Mouse (Mus musculus) fibroblast of lung, adult 2 months (primary cell): ENCODE data around the gene Sv2c.
"Not testable (repeated sequence)": the region's sequence is repeated elsewhere in the genome, so short reads cannot be mapped to it uniquely, and the experiment has no call there.

Experiments used
- DNase-seq: peaks from one replicate; pipeline ENCODE4 v3.0.0-alpha.2; 2011; ENCODE audit warnings: low read depth

Gene Sv2c

DNA sequence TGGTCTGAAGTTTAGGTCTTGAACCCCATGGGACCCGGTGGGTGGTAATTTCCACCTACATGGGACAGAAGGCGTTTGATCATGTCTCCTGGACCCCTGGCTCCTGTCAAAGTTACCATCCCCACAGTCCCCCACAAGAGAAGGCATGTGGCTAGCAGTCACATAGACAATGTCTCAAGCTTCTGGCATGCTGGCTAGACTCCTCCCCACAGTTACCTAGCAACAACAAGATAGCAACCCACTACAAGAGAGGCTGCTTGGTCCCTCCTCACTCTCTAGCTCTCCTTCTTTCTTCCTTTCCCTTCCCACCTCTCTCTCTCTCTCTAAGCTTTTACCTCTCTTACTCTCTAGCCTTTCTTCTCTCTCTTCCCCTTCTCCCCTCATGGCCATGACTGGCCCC, 164.3 kb downstream of the Sv2c start:
- DNase-seq: not testable (repeated sequence)

DNA sequence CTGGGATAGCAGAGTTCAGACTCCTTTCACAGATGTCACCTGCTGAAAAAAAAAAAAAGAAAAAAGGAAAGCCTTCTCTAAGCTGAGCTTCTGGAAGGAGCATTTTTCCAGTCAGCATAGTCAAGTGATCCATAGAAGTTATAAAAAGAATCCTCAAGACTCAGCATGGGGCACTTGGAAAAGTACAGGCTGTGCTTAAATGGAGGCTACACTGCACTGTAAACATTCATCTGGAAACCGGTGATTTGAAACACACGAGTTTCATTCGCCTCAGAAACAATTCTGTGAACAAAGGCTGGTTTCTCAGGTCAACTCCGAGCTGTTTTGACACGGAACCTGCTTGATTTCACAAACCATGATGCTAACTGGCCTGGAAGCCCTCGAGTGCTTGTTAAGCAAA, 165.6 kb downstream of the Sv2c start:
- no peak for DNase-seq

DNA sequence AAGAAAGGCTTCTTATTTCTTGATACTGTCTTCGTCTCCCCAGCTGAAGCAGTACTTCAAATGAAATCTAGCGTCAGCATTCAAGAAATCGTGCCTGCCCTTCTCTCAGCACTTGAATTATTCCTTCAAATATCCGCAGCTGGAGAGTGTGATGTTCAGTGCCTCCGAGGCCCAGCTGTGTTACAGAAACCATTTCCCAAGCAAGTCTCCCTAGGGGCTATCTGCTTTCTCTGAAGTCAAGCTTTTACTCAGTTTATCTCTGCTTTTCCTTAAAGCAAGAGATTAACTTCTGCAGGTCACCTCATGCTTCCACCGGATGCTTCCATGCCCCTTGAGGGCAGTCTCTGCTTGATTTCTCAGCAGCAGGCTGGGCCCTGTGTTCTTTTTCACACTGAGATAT, 166.8 kb downstream of the Sv2c start:
- no peak for DNase-seq

DNA sequence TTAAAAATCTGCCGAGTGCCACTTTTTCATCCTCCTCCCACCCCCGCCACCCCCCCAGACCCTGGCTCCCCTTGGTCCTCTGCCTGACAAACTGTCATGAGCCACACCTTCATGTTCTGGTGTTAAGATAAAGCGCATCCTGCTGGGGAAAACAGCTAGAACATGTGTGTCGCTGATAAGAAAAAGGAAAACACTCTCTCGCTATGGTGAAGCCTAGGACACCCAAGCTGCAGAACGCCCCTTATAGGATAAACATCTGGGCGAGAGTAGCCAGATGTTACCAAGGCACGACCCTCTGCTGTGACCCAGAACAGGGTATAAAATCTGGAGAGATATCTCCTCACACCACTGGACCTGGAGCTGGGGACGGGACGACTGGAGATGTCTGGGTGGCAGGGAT, 167.2 kb downstream of the Sv2c start:
- no peak for DNase-seq

DNA sequence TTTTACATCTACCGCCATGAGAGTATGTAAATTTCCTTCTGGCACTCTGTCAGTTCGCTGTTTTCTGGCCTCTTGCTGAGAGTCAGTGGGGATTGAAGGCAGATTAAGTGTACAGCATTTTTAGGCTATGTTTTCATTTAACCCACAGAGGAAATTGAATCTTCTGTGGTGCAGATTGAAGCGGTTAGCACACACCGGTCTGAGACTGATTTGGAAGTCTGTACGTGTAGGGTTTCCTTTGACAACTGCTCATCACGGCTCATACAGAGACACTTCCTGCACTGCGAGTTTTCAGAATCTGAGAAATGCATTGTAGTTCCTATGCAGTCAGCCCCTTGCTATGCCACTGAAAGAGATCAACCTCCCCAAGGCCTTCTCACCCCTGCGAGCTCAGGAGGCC, 168.2 kb downstream of the Sv2c start:
- no peak for DNase-seq

DNA sequence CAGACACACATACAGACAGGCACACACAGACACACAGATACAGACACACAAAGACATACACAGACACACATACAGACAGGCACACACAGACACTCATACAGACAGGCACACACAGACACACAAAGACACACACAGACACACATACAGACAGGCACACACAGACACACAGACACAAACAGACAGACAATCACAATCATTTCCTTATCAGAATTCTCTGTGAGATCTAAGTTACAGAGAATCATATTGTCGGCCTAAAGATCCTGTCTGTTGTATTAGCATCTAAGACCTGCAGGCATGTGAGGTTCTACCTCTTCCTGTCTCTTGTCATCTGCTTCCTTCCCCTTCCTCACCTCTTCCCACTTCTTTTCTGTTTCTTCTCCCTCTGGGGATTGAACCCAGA, 168.7 kb downstream of the Sv2c start:
- DNase-seq: no peak

DNA sequence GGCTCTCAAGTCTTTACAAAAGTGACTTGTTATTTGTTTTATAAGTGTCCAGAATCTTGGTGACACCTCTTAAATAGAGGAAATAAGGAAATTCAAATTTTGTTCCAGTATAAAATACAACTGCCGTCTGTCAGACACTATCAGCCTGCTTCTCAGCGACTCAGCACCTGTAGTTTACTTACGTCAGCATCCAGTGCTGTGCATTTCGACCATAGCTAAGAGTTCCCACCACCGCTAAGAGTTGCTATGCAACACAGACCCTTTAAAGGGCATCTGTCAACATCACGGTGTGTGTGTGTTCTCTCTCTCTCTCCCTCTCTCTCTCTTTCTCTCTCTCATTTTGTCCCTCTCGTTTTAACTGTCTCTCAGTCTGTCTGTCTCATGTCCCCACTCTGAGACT, 170.5 kb downstream of the Sv2c start:
- DNase-seq: no peak

DNA sequence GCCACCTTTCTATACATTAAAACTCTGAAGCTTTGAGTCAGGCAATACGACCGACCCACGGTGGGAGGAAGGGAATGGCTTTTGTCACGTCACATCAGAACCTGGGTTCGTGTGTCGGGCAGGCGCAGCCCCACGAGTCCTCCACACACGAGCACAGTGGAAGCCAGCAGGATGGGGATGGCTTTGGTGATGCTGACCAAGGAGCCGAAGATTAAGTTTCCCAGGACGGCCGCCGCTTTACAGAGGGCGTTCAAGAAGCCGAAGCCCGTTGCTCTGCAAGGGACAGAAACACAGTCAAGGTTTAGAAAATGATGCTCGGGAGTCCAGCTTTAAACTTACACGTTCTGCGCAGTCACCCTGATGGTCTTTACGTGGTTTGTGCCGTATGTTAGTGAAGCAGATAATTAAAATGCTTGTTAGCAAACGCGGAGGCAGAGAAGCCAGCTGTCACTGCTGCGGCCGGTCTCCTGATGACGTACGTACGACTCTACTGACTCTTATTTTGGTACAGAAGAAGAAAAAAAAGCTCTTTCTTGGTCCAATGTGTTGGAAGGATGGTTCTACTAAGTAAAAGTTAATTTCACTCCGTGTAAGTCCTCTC, 171.1 kb downstream of the Sv2c start:
- peak; percentile 2 for DNase-seq

DNA sequence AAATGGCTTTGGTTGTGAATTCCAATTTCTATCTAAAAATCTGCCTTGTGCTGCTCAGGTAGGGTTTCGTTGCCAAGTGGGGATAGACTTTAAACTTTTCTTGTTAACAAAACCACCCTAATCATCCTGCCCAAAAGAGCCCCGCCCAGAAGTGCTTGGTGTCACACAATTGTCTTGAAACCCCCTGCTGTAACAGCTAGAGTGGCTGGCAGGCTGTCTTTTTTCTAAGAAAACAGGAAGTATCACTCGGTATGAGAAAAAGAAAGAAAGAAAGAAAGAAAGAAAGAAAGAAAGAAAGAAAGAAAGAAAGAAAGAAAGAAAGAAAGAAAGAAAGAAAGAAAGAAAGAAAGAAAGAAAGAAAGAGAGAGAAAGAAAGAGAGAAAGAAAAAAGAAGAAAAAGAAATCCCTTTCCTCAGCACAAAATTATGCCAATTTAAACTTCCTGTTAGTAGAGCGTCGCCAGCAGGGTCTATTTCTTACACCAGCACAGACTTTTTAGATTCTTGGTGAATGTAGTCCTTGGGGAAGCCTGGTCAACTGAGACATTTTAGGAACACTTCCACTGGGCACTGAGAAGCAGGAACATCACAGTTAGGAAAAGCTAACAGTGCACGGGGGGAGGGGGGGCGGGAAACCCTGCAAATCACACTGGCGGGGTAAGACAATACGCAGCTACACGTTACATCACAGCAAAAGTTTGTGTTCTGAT, 171.7 kb downstream of the Sv2c start:
- no peak for DNase-seq

DNA sequence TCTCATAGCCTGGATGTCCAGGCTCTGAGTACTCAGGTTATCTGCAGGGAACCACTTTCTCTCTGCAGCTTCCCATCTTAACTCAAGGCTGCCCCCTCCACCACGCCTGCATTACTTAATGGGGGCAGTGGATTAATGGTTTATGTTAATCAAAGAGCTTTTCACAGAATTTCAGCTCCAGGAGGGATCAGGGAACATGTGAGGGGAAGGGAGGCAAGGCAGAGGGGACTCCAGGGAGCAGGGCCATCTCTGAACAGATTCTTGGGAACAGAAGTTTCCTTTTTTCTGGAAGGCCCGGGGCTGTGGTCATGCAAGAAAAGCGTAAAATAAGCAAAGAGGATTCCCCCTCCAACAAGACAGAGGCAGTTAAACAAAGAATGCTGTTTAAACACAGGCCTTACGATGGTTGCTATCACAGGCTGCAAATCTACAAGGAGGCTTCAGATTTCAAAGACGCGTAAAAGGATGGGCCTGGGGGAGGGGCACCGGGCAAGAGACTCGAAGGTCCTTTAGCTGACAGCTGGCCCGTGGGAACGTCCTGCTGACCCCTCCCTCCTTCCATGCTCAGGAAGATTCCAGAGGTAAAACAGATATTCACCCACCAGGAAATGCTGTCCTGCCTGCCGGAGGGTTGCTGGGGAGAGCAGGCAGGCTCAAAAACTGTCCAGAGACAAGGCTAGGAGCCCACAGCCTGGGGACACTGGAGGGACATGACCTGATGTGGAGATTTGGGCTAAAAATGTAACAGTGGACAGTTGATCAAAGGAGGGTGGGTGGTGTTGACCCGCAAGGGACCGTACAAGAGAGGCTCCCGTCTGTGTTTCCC, 172.5 kb downstream of the Sv2c start:
- DNase-seq: no peak

DNA sequence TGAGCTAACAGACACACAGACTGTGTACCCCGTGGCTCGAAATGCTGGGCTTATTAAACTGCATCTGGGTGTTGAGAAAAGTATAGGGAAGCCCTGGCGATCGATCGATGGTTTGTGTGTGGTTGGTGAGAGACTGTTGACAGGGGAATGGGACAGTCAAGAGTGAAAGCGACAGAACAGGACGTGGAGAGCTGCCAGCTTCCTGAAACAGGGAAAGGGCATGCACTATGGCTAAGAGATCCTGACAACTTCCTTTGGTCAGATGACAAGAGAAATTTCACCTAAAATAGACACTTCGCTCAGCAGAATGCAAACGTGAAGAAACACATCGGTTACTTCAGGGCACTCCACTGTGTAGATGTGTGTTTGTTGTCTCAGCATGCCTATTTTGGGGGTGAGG, 175.2 kb downstream of the Sv2c start:
- no peak for DNase-seq

DNA sequence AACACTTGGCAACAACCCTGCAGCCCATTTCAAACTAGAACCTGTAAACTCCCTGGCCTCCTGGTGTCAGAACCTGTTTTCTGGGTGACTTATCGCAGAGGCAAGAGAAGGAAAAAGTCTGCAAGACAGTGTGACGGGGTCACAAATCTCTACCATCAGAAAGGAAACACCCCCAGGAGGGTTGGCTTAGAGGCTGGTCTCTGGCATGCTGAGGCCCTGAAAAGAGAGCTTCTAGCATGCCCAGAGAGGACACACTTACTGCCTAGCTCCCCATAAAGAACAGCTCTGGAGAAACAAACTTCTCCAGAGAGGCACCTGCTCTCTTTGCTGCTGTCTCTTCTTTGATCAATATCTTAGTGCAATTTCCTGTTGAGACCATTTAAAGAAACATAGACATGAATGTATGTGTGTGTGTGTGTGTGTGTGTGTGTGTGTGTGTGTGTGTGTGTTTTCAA, 176.0 kb downstream of the Sv2c start:
- no peak for DNase-seq

DNA sequence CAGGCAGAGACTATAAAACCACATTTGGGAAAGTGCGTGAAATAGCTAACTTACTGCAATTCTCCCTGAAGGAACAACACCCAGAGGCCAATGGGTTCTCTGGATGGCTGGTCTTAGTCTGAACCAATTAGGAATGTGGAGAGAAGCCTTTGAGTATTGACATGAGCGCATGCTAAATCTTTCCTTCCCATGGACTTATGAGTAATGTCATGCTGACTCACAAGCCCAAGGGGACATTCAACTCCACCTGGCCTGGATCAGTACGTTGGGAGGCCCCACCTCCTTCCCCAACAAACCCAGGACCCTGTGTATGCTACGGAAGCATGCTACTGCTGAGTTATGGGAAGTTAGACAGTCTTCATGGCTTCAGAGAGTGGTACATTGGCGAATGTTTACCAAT, 177.2 kb downstream of the Sv2c start:
- DNase-seq: no peak

DNA sequence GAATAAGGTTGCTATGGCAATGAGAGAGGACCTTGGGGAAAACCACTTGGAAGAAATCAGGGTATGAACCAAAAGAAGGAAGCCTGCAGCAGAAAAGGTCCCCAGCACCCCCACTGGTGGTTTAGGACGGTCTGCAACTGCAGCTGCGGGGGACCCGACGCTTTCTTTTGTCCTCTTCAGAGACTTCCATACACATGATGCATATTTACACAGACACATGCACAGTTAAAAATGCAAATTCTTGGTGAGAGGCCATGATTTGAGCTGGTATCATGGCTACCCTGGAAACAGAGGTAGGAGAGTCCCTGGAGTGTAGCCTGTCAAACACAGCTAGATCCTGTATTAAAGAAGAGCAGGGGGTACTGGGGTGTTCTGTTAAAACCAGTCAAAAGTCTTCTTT, 178.7 kb downstream of the Sv2c start:
- DNase-seq: no peak

DNA sequence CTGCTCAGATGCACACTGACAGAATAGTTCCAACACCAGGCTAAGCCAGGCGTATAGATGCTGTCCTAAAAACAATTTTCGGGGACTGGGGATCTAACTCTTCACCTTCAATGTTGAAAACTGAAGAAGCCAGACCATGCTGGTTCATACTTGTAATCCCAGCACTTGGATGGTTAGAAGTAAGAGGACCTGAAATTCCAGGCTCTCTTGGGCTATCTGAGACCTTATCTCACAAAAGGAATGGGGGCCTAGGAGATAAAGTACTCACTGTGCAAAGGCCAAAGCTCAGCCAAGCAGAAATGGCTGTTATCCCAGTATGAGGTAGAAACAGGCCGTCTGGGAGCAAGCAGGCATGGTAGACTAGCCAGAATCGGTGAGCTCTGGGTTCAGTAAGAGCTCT, 180.1 kb downstream of the Sv2c start:
- DNase-seq: no peak

DNA sequence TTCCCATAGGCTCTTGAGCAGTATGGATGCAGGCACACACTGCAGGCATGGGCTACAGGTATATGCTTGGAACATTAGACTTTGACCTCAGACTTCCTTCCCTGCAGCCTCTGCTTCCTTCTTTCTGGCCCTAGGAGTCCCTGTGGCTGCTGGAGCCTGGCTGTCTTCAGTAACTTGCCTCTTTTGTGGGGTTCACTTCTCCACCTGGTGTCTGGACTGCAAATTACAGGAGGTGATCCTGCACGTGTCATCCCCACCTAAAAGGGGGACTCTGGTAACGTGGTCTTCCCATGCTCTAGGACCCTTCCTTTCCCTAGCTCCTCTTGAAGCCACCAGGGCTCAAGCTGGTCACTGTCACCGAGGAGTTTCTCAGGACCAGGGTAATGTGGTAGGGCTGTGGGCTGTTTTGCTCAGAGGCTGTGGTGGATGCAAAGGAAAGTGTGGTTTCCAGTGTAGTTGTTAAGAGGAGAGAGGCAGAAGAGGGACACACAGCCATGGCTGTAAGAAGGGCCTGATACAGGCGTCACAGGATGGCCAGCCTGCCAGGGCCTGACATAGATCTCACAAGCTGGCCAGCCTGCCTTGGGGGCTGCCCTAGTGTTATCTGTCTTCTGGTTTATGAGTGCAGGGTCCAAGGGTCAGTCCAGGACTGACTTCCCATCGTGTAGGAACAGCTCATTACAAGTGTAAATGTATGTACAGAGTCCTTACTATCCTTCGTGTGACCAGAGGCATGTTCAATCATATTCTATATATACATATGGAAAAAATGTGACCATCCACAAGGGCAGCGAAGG, 181.1 kb downstream of the Sv2c start:
- no peak for DNase-seq

DNA sequence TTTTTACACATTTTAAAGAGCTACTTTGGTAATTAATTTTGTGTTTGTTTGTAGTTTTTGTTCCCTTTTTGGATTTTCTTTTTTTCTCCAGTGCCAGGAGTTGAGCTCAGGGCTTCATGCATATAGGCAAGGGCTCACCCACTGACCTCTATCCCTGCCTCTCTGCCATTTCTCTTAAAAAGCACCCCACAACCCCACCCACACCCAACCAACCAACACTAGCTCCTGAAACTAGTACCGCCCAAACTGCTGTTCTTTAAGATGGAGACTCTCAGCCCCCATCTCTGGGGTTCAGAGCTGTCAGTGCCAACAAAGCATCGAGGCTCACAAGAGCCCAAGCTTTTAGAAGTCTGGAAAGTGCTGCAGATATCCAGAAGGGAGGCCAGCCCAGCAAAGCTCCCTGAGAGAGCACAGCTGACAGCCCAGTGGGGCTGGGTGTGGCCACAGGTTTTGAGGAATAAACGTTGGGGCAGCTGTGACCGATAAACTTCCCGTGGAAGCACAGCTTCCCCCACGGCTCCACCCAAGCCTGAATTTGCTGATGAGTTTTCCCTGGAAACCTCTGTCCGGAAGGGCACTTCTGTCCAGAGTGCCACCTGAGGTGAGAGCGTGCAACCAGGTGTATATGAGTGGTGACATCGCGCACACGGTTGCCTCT, 181.8 kb downstream of the Sv2c start:
- no peak for DNase-seq

DNA sequence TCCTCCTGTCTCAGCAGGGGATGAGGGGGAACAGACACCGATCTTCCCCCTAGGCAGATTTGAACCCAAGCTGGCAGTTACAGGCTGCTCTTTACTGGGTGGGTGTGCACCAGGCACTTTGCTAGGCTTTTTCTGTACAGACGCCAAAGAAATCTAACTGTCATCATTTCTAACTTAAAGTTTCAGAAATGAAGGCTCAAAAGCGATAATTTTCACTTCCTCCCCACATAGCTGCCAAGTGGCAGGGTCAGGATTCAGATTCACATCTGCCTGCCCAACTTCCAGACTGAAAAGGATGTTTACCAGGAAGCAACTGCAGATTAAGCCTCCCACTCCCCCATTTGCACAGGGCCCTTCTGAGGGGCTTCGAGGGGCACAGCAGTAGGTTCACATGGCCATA, 183.0 kb downstream of the Sv2c start:
- no peak for DNase-seq

DNA sequence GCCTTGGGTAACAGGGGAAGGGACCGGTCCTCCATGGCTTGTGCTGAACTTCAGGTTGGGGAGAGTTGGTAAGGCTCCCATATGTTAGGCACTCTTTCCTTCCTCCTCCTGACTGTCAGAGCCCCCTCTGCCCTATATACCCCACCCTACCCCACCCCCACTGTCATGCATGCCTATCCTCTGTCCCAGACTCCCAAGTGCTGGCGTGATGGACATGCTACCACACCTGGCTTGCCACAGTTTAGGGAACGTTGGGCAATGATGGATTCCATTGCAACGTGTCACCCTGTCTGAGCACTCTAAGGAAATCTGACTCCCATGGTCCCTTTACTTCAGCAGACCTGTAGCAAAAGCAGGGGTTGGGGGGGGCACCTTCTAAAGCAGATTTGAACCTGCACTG, 183.6 kb downstream of the Sv2c start:
- no peak for DNase-seq

DNA sequence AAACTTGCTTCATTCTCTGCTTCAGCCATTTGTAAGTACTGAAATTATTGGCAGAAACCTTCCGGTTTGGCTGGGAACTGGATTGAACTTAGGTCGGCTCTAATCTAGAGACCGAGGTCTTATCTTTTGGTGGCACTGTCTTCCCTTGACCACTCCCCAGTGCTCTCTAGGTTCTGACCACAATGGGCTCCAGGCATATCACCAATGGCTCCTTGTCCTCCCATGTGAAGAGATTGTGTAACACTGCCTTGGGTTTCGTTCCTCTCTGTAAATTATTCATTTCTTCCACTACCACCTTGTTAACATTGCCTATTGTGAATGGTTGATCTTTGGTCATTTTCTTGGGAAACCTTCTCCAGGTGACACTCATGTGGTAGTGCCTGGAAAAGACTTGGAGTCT, 184.0 kb downstream of the Sv2c start:
- no peak for DNase-seq

DNA sequence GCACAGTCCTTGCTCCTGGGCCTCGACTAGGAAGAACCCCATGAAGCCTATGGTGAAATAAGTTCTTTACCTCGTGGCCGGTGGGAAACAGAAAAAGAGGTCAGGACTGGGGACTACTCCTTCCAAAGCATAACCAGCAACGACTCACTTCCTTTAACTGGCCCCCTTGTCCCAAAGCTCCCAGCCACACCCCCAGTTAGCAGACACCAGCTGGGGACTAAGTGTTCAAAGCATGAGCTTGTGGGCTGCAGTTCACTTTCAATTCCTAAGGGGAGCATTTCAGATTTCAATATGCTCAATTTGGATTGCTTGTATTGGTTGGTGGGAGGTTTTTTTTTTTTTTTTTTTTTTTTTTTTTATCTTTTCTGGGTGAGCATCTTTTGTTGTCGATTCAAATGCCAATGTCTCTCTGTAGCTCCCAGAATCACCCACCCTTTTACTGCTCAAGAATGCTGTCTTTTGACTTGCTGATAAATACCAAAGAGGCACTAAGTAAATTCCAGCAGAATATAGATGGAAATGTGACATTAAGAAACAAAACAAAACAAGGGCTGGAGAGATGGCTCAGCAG, 186.4 kb downstream of the Sv2c start:
- DNase-seq: no peak

DNA sequence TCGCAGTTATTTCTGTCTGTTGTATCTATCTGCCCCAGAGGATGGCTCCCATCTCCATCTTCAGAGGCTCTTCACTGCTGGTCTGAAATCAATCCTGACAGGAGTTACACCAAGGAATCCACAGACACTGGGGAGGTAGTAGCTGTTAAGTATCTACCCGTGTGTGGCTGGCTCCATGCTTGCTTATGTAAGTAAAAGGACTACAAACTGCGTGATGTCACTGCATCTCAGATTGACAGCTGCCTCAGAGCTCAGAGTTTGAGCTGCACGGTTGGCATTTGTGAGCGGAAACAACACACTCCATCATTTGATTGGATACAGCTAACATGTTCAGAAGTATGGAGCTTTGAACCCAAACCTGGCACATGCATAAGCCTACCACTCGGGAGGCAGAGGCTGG, 187.8 kb downstream of the Sv2c start:
- no peak for DNase-seq
